Mouse (Mus musculus): Measurements from ENCODE around the gene Slc2a3.
A peak's percentile ranks its signal among the peaks of the same experiment; 100 is the strongest.
"Not testable (repeated sequence)": the region's sequence is repeated elsewhere in the genome, so short reads cannot be mapped to it uniquely, and the experiment has no call there.

Gene Slc2a3

GRCm38 (mm10) chr6:122810022-122810614 is 8.7 kb upstream of the Slc2a3 start:
- DNase-seq (ENCODE audit: low read depth, low spot score): no peak

- DNase-seq (ENCODE audit: low read depth, low spot score): peak; percentile 60
These were observed 3.0 kb upstream of the Slc2a3 start for GRCm38 (mm10) chr6:122804418-122804817.

- DNase-seq (ENCODE audit: low read depth, low spot score): peak; percentile 27
These were observed 518 bp upstream of the Slc2a3 start for GRCm38 (mm10) chr6:122801801-122802514.

GRCm38 (mm10) chr6:122800640-122801300 is 670 bp downstream of the Slc2a3 start:
- DNase-seq (ENCODE audit: low read depth, low spot score): no peak

- DNase-seq (ENCODE audit: low read depth, low spot score): no peak
These were observed 6.0 kb downstream of the Slc2a3 start for GRCm38 (mm10) chr6:122795254-122795935.

GRCm38 (mm10) chr6:122786275-122786674 is 15.2 kb downstream of the Slc2a3 start:
- DNase-seq (ENCODE audit: low read depth, low spot score): peak; percentile 46

GRCm38 (mm10) chr6:122784866-122785265 is 16.6 kb downstream of the Slc2a3 start:
- no peak for DNase-seq (ENCODE audit: low read depth, low spot score)

GRCm38 (mm10) chr6:122782164-122782563 is 19.3 kb downstream of the Slc2a3 start:
- no peak for DNase-seq (ENCODE audit: low read depth, low spot score)

- no peak for DNase-seq (ENCODE audit: low read depth, low spot score)
These were observed 20.3 kb downstream of the Slc2a3 start for GRCm38 (mm10) chr6:122781167-122781566.

- no peak for DNase-seq (ENCODE audit: low read depth, low spot score)
These were observed 21.5 kb downstream of the Slc2a3 start for GRCm38 (mm10) chr6:122779916-122780315.

- no peak for DNase-seq (ENCODE audit: low read depth, low spot score)
These were observed 25.4 kb downstream of the Slc2a3 start for GRCm38 (mm10) chr6:122776040-122776439.

GRCm38 (mm10) chr6:122774345-122774744 is 27.1 kb downstream of the Slc2a3 start:
- DNase-seq (ENCODE audit: low read depth, low spot score): no peak

- DNase-seq (ENCODE audit: low read depth, low spot score): no peak
These were observed 28.7 kb downstream of the Slc2a3 start for GRCm38 (mm10) chr6:122772701-122773100.

GRCm38 (mm10) chr6:122770760-122771315 is 30.6 kb downstream of the Slc2a3 start:
- no peak for DNase-seq (ENCODE audit: low read depth, low spot score)

- no peak for DNase-seq (ENCODE audit: low read depth, low spot score)
These were observed 31.4 kb downstream of the Slc2a3 start for GRCm38 (mm10) chr6:122769771-122770759.

- no peak for DNase-seq (ENCODE audit: low read depth, low spot score)
These were observed 33.2 kb downstream of the Slc2a3 start for GRCm38 (mm10) chr6:122768256-122768655.

GRCm38 (mm10) chr6:122767012-122767411 is 34.4 kb downstream of the Slc2a3 start:
- not testable (repeated sequence) for DNase-seq (ENCODE audit: low read depth, low spot score)

GRCm38 (mm10) chr6:122766145-122766968 is 35.1 kb downstream of the Slc2a3 start:
- no peak for DNase-seq (ENCODE audit: low read depth, low spot score)

- DNase-seq (ENCODE audit: low read depth, low spot score): no peak
These were observed 36.0 kb downstream of the Slc2a3 start for GRCm38 (mm10) chr6:122765298-122765956.
